Mouse (Mus musculus) adrenal gland, postnatal 10 days (tissue): ENCODE data around the gene Ano3. TPM values are rescaled to one million over a fixed set of nuclear protein-coding genes. Genes with fewer than 3 reads are reported as not detected.

Experiments
- DNase-seq: peaks from one replicate; pipeline ENCODE4 v3.0.0; 2021; ENCODE audit warnings: mixed read lengths
- total RNA-seq, 2 experiments: library from RNA; stranded (reverse); gene quantifications; 2 replicates each; pipeline ENCODE4 v1.2.3; 2021

Ano3 gene
- total RNA-seq, 2 experiments from 2014 or later, result 0.09 to 0.12 TPM

- no peak for DNase-seq
Measured at GRCm38 (mm10) chr2:110806302-110807093, 144.2 kb downstream of the Ano3 start.

- no peak for DNase-seq
Measured at GRCm38 (mm10) chr2:110795928-110796327, 154.8 kb downstream of the Ano3 start.

GRCm38 (mm10) chr2:110795433-110795832, 155.3 kb downstream of the Ano3 start:
- DNase-seq, result no peak

GRCm38 (mm10) chr2:110787396-110787795, 163.3 kb downstream of the Ano3 start:
- no peak for DNase-seq

GRCm38 (mm10) chr2:110759434-110759833, 191.3 kb downstream of the Ano3 start:
- no peak for DNase-seq

- DNase-seq, result no peak
Measured at GRCm38 (mm10) chr2:110757556-110757955, 193.2 kb downstream of the Ano3 start.

- DNase-seq, result no peak
Measured at GRCm38 (mm10) chr2:110740493-110740892, 210.2 kb downstream of the Ano3 start.

GRCm38 (mm10) chr2:110739781-110740180, 210.9 kb downstream of the Ano3 start:
- DNase-seq, result no peak

- DNase-seq, result no peak
Measured at GRCm38 (mm10) chr2:110737981-110738380, 212.7 kb downstream of the Ano3 start.

- DNase-seq, result no peak
Measured at GRCm38 (mm10) chr2:110737236-110737635, 213.5 kb downstream of the Ano3 start.

- DNase-seq, result no peak
Measured at GRCm38 (mm10) chr2:110726106-110726505, 224.6 kb downstream of the Ano3 start.

GRCm38 (mm10) chr2:110722208-110722607, 228.5 kb downstream of the Ano3 start:
- no peak for DNase-seq

GRCm38 (mm10) chr2:110721290-110721753, 229.4 kb downstream of the Ano3 start, which contains the start of gene Muc15:
Muc15 (plus strand) TSS chr2:110721340.
- no peak for DNase-seq

- no peak for DNase-seq
Measured at GRCm38 (mm10) chr2:110719051-110719450, 231.7 kb downstream of the Ano3 start.

GRCm38 (mm10) chr2:110710055-110710720, 240.5 kb downstream of the Ano3 start:
- DNase-seq, result peak; percentile 42

- DNase-seq, result no peak
Measured at GRCm38 (mm10) chr2:110709436-110709835, 241.3 kb downstream of the Ano3 start.

GRCm38 (mm10) chr2:110671071-110671624, 279.6 kb downstream of the Ano3 start:
- no peak for DNase-seq

- DNase-seq, result no peak
Measured at GRCm38 (mm10) chr2:110663329-110663728, 287.4 kb downstream of the Ano3 start.

- DNase-seq, result no peak
Measured at GRCm38 (mm10) chr2:110644846-110645245, 305.9 kb downstream of the Ano3 start.

GRCm38 (mm10) chr2:110644358-110644757, 306.4 kb downstream of the Ano3 start:
- no peak for DNase-seq
